Comparison of ENCODE assay signal across 10 mouse cellular contexts in genomic region chr11:46089081-46089713, GRCm38 (mm10). TPM values are rescaled to one million over a fixed set of nuclear protein-coding genes. Genes with fewer than 3 reads are reported as not detected.
A peak's percentile ranks its signal among the peaks of the same experiment; 100 is the strongest.
DNase-seq lines count a peak whose midpoint lies in the region; ATAC-seq and TF ChIP-seq lines count a peak whose summit lies in the region.
"Had no signal": no experiment of that assay in that cellular context is flagged by ENCODE, and none has a peak within 500 bp of the region (broad histone marks: within the 10 kb centered on the region; RNA-seq: fewer than 3 reads in every experiment).

No protein-coding gene starts in this region.

- no peak for DNase-seq in heart, adult 8-10 months (ENCODE audit: low spot score)
- DNase-seq in T-cell, adult 2 months (ENCODE audit: low spot score): no peak
- DNase-seq in cerebellum, adult 11 months: no peak

- H3K4me2 ChIP-seq in heart, embryonic 13.5 days: no peak overlapping the region
- H3K4me2 ChIP-seq in heart, embryonic 14.5 days (ENCODE audit: low read length): no peak overlapping the region
- H3K4me2 ChIP-seq in liver, embryonic 12.5 days: no peak overlapping the region; the same call in 1 of the 2 replicates
- H3K4me2 ChIP-seq: hindbrain, embryonic 14.5 days; midbrain, embryonic 11.5 days had no signal

- peaks cover 81% of the 10 kb centered on the region for H3K4me1 ChIP-seq in heart, embryonic 13.5 days
- peaks cover 86% of the 10 kb centered on the region for H3K4me1 ChIP-seq in E14TG2a.4 (replicated peaks; ENCODE audit: low read depth, low read length)
- H3K4me1 ChIP-seq in heart, embryonic 14.5 days (ENCODE audit: control insufficient read depth in 2 of 2, insufficient read depth in 2 of 2, low read length in 2 of 2): peaks cover 40 to 78% of the 10 kb centered on the region in 2 experiments
- peaks cover 71% of the 10 kb centered on the region for H3K4me1 ChIP-seq in liver, embryonic 12.5 days

- H3K9ac ChIP-seq in heart, embryonic 13.5 days: no peak overlapping the region
- no peak overlapping the region for H3K9ac ChIP-seq in heart, embryonic 14.5 days (ENCODE audit: low read length)
- H3K9ac ChIP-seq in liver, embryonic 12.5 days: peak overlapping the region; percentile 24; the same call in 1 of the 2 replicates
- H3K9ac ChIP-seq: hindbrain, embryonic 14.5 days had no signal

- H3K27ac ChIP-seq in heart, embryonic 13.5 days (replicated peaks): peak overlapping the region; percentile 82
- H3K27ac ChIP-seq in heart, embryonic 14.5 days (replicated peaks in 1 of 2; ENCODE audit: control insufficient read depth in 1 of 2, insufficient read depth in 1 of 2, low read depth in 2 of 2, low read length in 2 of 2): peak overlapping the region; percentile 35 to 46
- H3K27ac ChIP-seq in liver, embryonic 12.5 days: peak overlapping the region; percentile 64
- H3K27ac ChIP-seq: hindbrain, embryonic 14.5 days had no signal

- no peak for ATAC-seq in heart, embryonic 13.5 days (ENCODE audit: extremely low read depth, insufficient number of reproducible peaks, low FRiP score, low TSS enrichment)
- ATAC-seq in heart, embryonic 14.5 days (ENCODE audit: insufficient number of reproducible peaks, insufficient read depth, low FRiP score, low read depth): peak; percentile 37; the same call in 1 of the 2 replicates
- peak; percentile 28; the same call in 1 of the 2 replicates for ATAC-seq in liver, embryonic 12.5 days
- no peak for ATAC-seq in monocyte, adult 5-6 weeks (replicated peaks; ENCODE audit: insufficient number of reproducible peaks, low FRiP score, low TSS enrichment, poor library complexity, severe bottlenecking)

- no peak for TF ChIP-seq CTCF in E14TG2a.4 (conservative IDR thresholded peaks at IDR 0.05; ENCODE audit: low read length)

- no peak overlapping the region for H3K4me3 ChIP-seq in heart, embryonic 13.5 days
- H3K4me3 ChIP-seq in E14TG2a.4 (replicated peaks; ENCODE audit: low read length): peak overlapping the region; percentile 10; the same call in 1 of the 2 replicates
- no peak overlapping the region for H3K4me3 ChIP-seq in heart, embryonic 14.5 days (ENCODE audit: control insufficient read depth in 1 of 2, insufficient read depth in 1 of 2, low read depth in 1 of 2, low read length in 2 of 2)
- H3K4me3 ChIP-seq in liver, embryonic 12.5 days: no peak overlapping the region

- peaks cover 34% of the 10 kb centered on the region for H3K36me3 ChIP-seq in heart, embryonic 13.5 days
- H3K36me3 ChIP-seq in E14TG2a.4 (ENCODE audit: insufficient read depth, low read length): peaks cover 51% of the 10 kb centered on the region
- peaks cover 11% of the 10 kb centered on the region for H3K36me3 ChIP-seq in heart, embryonic 14.5 days (ENCODE audit: control insufficient read depth, insufficient read depth, low read length)
- H3K36me3 ChIP-seq in liver, embryonic 12.5 days: no peaks in the 10 kb centered on the region

- 42% methylated on average over 4 of the region's 4 CpGs for WGBS in heart, embryonic 13.5 days
- 45% methylated on average over 3 of the region's 4 CpGs for WGBS in heart, embryonic 14.5 days
- WGBS in liver, embryonic 12.5 days (ENCODE audit: insufficient replicate concordance): 51% methylated on average over 4 of the region's 4 CpGs

- H3K9me3 ChIP-seq in heart, embryonic 13.5 days: no peaks in the 10 kb centered on the region
- no peaks in the 10 kb centered on the region for H3K9me3 ChIP-seq in E14TG2a.4 (ENCODE audit: low read length)
- H3K9me3 ChIP-seq in heart, embryonic 14.5 days (ENCODE audit: control insufficient read depth, low read length): no peaks in the 10 kb centered on the region
- H3K9me3 ChIP-seq in liver, embryonic 12.5 days (replicated peaks): no peaks in the 10 kb centered on the region

- no peaks in the 10 kb centered on the region for H3K27me3 ChIP-seq in heart, embryonic 13.5 days (replicated peaks)
- H3K27me3 ChIP-seq in E14TG2a.4 (ENCODE audit: insufficient read depth, low read length): no peaks in the 10 kb centered on the region
- H3K27me3 ChIP-seq in heart, embryonic 14.5 days (ENCODE audit: control insufficient read depth, insufficient read depth, low read length): no peaks in the 10 kb centered on the region
- H3K27me3 ChIP-seq in liver, embryonic 12.5 days (replicated peaks): no peaks in the 10 kb centered on the region

RNA-seq across cellular contexts. Expression of gene Adam19, which starts 33.4 kb away (rescaled TPM):
- 24.2 and 24.7 TPM in 2 replicates for polyA plus RNA-seq in heart, embryonic 13.5 days (2015; fragmentation: Nextera tagmentation; extraction: Ambion mirVana)
- 10 to 100 TPM; 17.7 to 42.4 (median 24.0) TPM for total RNA-seq in heart, adult 8-10 months (2022)
- polyA plus RNA-seq in heart, embryonic 14.5 days (2014; fragmentation: Nextera tagmentation; extraction: Ambion mirVana): 21.1 and 22.7 TPM in 2 replicates
- 3.6 and 4.5 TPM in 2 replicates for polyA plus RNA-seq in liver, embryonic 12.5 days (2016; fragmentation: Nextera tagmentation; extraction: Ambion mirVana)
- 7.8 to 13.7 TPM (median 10.7 TPM) in 3 replicates for total RNA-seq in monocyte, adult 5-6 weeks (2017)

RNA-seq across cellular contexts. Expression of gene Gm12166, which starts 37.1 kb away (rescaled TPM):
- 4.8 and 5.3 TPM in 2 replicates for polyA plus RNA-seq in heart, embryonic 13.5 days (2015; fragmentation: Nextera tagmentation; extraction: Ambion mirVana)
- total RNA-seq in heart, adult 8-10 months (2022): 1 to 10 TPM in 2 of 4 experiments, under 1 TPM in 2; 0.43 to 1.3 (median 0.96) TPM
- polyA plus RNA-seq in heart, embryonic 14.5 days (2014; fragmentation: Nextera tagmentation; extraction: Ambion mirVana): 4.6 and 4.9 TPM in 2 replicates
- polyA plus RNA-seq in liver, embryonic 12.5 days (2016; fragmentation: Nextera tagmentation; extraction: Ambion mirVana): 4.1 and 5.3 TPM in 2 replicates
- total RNA-seq in monocyte, adult 5-6 weeks (2017): 7.1 to 33.7 TPM (median 17.4 TPM) in 3 replicates

Comparison
In these comparisons a context has a peak if more than half of its experiments do, and no peak if none do; other contexts are left out.
1. ATAC-seq: peak in heart, embryonic 14.5 days (single experiment) and liver, embryonic 12.5 days (single experiment); none in heart, embryonic 13.5 days (single experiment) and monocyte, adult 5-6 weeks (single experiment).
2. Peak in every context shown above with its lines, with median percentiles within 50 percentile points of each other: H3K27ac ChIP-seq.